Mouse (Mus musculus): Measurements from ENCODE around the gene Esrrg. TPM values are rescaled to one million over a fixed set of nuclear protein-coding genes. Genes with fewer than 3 reads are reported as not detected.

Gene Esrrg
- total and polyA plus RNA-seq, 2 experiments, result 1.1 to 4.2 TPM

DNA sequence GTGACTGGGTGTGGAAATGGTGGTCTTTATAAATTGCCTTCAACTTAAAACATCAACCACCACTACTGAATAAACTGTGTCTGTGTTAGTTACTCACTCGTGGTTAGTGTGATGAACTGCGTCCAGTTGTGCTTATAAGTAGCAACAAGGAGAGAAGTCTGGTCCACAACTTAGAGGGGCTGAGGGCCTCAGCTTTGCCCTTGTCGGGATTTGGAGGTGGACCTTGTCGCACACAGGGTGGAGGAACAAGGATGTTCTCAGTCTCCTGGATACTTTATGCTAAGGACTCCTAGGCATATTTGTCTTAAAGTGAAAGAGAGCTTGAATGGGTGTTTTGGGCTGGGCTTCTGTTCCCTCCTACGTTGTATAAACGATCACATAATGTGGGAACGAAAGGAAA, 55.7 kb downstream of the Esrrg start:
- 92% methylated on average over 7 of the region's 7 CpGs for WGBS
- no peaks in the 10 kb centered on the region for H3K79me2 ChIP-seq (ENCODE audit: control insufficient read depth, insufficient read depth, low read length)
- TF ChIP-seq CTCF (IDR thresholded peaks at IDR 0.05; ENCODE audit: low read depth, low read length) (no peak), POLR2A (IDR thresholded peaks at IDR 0.05; ENCODE audit: extremely low read depth, insufficient read depth, low read length) (no peak)
- H3K4me3 ChIP-seq (ENCODE audit: insufficient read depth, low read depth, low read length), result no peak overlapping the region
- H3K9ac ChIP-seq (ENCODE audit: low read depth, low read length), result no peak overlapping the region
- no peak for DNase-seq (ENCODE audit: extremely low read depth, low read depth, low spot score)
- no peaks in the 10 kb centered on the region for H3K27me3 ChIP-seq (ENCODE audit: control insufficient read depth, insufficient read depth, low read length)
- no peaks in the 10 kb centered on the region for H3K36me3 ChIP-seq (ENCODE audit: control insufficient read depth, insufficient read depth, low read length)
- no peak overlapping the region for H3K27ac ChIP-seq (replicated peaks; ENCODE audit: insufficient read depth, low read depth, low read length)
- H3K4me1 ChIP-seq (ENCODE audit: control insufficient read depth, insufficient read depth, low read length), result peaks cover 2% of the 10 kb centered on the region; the same call in 1 of the 2 replicates

DNA sequence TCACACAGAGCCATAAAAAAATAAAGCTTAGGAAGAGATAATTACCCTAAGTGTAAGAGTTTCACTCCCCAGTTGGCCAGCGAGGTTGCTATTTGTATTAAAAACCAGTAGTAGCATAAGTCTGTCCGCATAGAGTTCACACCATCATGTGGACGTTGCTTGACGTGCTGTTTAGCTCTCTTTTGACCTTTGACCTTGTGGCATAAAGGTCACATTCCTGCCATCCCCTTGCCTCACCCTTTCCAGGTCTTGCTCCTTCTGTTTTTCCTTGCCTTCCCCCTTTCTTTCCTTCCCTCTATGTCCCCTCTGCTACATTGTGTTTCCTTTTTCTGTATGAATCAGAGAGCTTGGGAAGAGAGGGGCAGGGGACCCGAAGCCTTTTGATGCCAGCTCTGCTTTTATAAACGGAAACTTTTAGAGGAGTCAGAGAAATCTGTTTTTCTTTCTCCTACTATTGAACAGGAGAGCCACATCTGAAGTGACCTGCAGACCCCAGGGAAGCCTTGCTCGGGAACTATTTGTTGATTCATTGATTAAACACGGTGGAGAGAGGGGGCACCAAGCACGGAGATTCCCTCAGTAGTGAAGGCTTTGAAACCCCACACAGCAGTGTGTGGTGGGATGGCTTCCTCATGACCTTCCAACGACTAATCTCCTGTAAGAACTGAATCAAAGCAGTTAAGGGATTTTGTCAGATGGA, 57.5 kb downstream of the Esrrg start:
- peaks cover 2% of the 10 kb centered on the region; the same call in 1 of the 2 replicates for H3K4me1 ChIP-seq (ENCODE audit: control insufficient read depth, insufficient read depth, low read length)
- TF ChIP-seq POLR2A (IDR thresholded peaks at IDR 0.05; ENCODE audit: extremely low read depth, insufficient read depth, low read length), result no peak
- no peak for TF ChIP-seq CTCF (IDR thresholded peaks at IDR 0.05; ENCODE audit: low read depth, low read length)
- H3K27me3 ChIP-seq (ENCODE audit: control insufficient read depth, insufficient read depth, low read length), result no peaks in the 10 kb centered on the region
- H3K9ac ChIP-seq (ENCODE audit: low read depth, low read length), result no peak overlapping the region
- no peak for DNase-seq (ENCODE audit: extremely low read depth, low read depth, low spot score)
- no peaks in the 10 kb centered on the region for H3K36me3 ChIP-seq (ENCODE audit: control insufficient read depth, insufficient read depth, low read length)
- no peak overlapping the region for H3K27ac ChIP-seq (replicated peaks; ENCODE audit: insufficient read depth, low read depth, low read length)
- no peak overlapping the region for H3K4me3 ChIP-seq (ENCODE audit: insufficient read depth, low read depth, low read length)
- 56% methylated on average over 10 of the region's 10 CpGs for WGBS
- H3K79me2 ChIP-seq (ENCODE audit: control insufficient read depth, insufficient read depth, low read length), result no peaks in the 10 kb centered on the region

DNA sequence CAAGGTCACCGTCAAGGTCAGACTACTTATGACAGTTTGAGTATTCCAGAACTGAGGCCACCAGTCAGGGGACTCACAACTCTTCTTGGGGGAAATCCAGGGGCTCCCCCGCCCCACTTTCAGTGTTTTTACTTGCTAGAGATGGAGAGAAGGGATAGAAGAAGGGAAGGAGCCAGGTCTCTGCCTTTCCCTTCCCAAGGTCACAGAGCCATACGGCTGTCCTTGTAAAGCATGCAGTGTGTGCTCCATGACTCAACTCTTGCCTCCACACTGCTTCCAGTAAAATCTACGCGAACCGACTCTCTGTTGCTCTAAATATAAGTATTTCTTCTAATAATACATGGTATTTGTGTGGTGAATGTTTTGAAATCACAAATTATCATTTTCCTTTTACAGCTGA, 61.2 kb downstream of the Esrrg start:
- H3K4me3 ChIP-seq (ENCODE audit: insufficient read depth, low read depth, low read length), result no peak overlapping the region
- no peaks in the 10 kb centered on the region for H3K4me1 ChIP-seq (ENCODE audit: control insufficient read depth, insufficient read depth, low read length)
- no peaks in the 10 kb centered on the region for H3K79me2 ChIP-seq (ENCODE audit: control insufficient read depth, insufficient read depth, low read length)
- no peak for DNase-seq (ENCODE audit: extremely low read depth, low read depth, low spot score)
- TF ChIP-seq CTCF (IDR thresholded peaks at IDR 0.05; ENCODE audit: low read depth, low read length) (no peak), POLR2A (IDR thresholded peaks at IDR 0.05; ENCODE audit: extremely low read depth, insufficient read depth, low read length) (no peak)
- H3K27me3 ChIP-seq (ENCODE audit: control insufficient read depth, insufficient read depth, low read length), result no peaks in the 10 kb centered on the region
- no peak overlapping the region for H3K9ac ChIP-seq (ENCODE audit: low read depth, low read length)
- WGBS, result 92% methylated on average over 6 of the region's 6 CpGs
- no peak overlapping the region for H3K27ac ChIP-seq (replicated peaks; ENCODE audit: insufficient read depth, low read depth, low read length)
- no peaks in the 10 kb centered on the region for H3K36me3 ChIP-seq (ENCODE audit: control insufficient read depth, insufficient read depth, low read length)

DNA sequence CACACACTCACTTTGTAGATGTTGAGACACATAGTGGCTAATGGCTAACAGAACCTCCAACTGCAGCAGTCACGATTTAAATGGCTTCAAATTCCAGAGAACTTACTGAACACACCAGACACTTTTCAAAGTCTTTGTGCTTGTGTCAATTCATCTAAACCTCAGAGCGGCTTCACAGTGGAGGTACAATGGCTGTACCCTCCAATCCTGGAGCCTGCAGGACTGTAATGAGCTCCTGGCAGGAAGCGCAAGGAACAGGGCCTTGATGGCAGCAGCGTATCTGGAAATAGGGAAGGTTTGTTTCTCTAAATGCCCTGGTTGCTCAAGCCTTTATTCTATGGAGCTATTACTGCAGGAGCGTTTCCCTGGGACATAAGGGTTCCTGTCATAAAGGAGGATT, 63.9 kb downstream of the Esrrg start:
- no peak for DNase-seq (ENCODE audit: extremely low read depth, low read depth, low spot score)
- H3K9ac ChIP-seq (ENCODE audit: low read depth, low read length), result no peak overlapping the region
- no peaks in the 10 kb centered on the region for H3K79me2 ChIP-seq (ENCODE audit: control insufficient read depth, insufficient read depth, low read length)
- H3K36me3 ChIP-seq (ENCODE audit: control insufficient read depth, insufficient read depth, low read length), result no peaks in the 10 kb centered on the region
- H3K4me1 ChIP-seq (ENCODE audit: control insufficient read depth, insufficient read depth, low read length), result no peaks in the 10 kb centered on the region
- WGBS, result 93% methylated on average over 5 of the region's 5 CpGs
- no peaks in the 10 kb centered on the region for H3K27me3 ChIP-seq (ENCODE audit: control insufficient read depth, insufficient read depth, low read length)
- no peak for TF ChIP-seq POLR2A (IDR thresholded peaks at IDR 0.05; ENCODE audit: extremely low read depth, insufficient read depth, low read length)
- no peak overlapping the region for H3K4me3 ChIP-seq (ENCODE audit: insufficient read depth, low read depth, low read length)
- no peak overlapping the region for H3K27ac ChIP-seq (replicated peaks; ENCODE audit: insufficient read depth, low read depth, low read length)

DNA sequence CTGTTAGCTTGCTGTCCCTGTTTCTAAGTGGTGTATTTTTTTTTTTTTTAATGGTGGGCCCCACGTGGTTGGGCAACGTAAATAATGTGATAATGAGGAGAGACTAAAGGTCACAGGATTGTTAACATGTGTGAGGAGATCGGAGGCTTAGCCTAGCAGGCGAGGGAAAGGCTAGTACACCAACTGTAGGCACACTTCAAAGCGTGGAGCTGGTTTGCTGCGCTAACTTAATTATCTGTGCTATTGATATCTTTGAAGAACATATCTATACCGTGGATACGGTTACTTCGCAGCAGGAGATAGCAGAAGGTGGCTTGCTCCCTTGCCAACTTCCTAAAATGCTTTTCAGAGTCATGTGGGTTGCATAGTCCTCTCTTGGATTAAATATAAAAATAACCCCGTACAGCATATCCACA, 66.2 kb downstream of the Esrrg start:
- no peak overlapping the region for H3K9ac ChIP-seq (ENCODE audit: low read depth, low read length)
- no peak overlapping the region for H3K4me3 ChIP-seq (ENCODE audit: insufficient read depth, low read depth, low read length)
- WGBS, result 58% methylated on average over 10 of the region's 10 CpGs
- DNase-seq (ENCODE audit: extremely low read depth, low read depth, low spot score), result no peak
- H3K36me3 ChIP-seq (ENCODE audit: control insufficient read depth, insufficient read depth, low read length), result no peaks in the 10 kb centered on the region
- H3K4me1 ChIP-seq (ENCODE audit: control insufficient read depth, insufficient read depth, low read length), result no peaks in the 10 kb centered on the region
- H3K27me3 ChIP-seq (ENCODE audit: control insufficient read depth, insufficient read depth, low read length), result no peaks in the 10 kb centered on the region
- no peak overlapping the region for H3K27ac ChIP-seq (replicated peaks; ENCODE audit: insufficient read depth, low read depth, low read length)
- no peaks in the 10 kb centered on the region for H3K79me2 ChIP-seq (ENCODE audit: control insufficient read depth, insufficient read depth, low read length)
- TF ChIP-seq CTCF (IDR thresholded peaks at IDR 0.05; ENCODE audit: low read depth, low read length) (no peak), POLR2A (IDR thresholded peaks at IDR 0.05; ENCODE audit: extremely low read depth, insufficient read depth, low read length) (no peak)

DNA sequence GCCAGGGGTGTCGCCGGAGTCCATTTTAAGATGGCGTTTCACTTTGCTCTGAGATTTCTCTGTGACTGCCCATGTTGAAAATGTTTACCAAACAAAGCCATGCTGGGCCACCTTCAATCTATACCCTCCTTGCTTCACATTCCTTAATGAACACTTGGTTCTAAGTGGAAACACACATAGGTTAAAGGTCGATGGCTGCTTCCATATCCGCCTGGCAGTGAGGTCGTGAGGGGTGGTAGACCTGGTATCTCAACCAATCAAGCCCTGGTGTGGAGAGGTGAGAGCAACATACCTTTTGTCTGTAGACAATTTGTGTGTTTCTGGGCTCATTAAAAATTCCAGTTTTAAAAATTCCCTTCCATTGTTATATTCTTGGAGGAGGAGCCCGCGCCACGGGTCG, 68.0 kb downstream of the Esrrg start:
- no peaks in the 10 kb centered on the region for H3K4me1 ChIP-seq (ENCODE audit: control insufficient read depth, insufficient read depth, low read length)
- no peaks in the 10 kb centered on the region for H3K36me3 ChIP-seq (ENCODE audit: control insufficient read depth, insufficient read depth, low read length)
- H3K27ac ChIP-seq (replicated peaks; ENCODE audit: insufficient read depth, low read depth, low read length), result no peak overlapping the region
- no peaks in the 10 kb centered on the region for H3K27me3 ChIP-seq (ENCODE audit: control insufficient read depth, insufficient read depth, low read length)
- H3K4me3 ChIP-seq (ENCODE audit: insufficient read depth, low read depth, low read length), result no peak overlapping the region
- TF ChIP-seq CTCF (IDR thresholded peaks at IDR 0.05; ENCODE audit: low read depth, low read length), result no peak
- no peak for TF ChIP-seq POLR2A (IDR thresholded peaks at IDR 0.05; ENCODE audit: extremely low read depth, insufficient read depth, low read length)
- no peaks in the 10 kb centered on the region for H3K79me2 ChIP-seq (ENCODE audit: control insufficient read depth, insufficient read depth, low read length)
- 91% methylated on average over 10 of the region's 10 CpGs for WGBS
- no peak for DNase-seq (ENCODE audit: extremely low read depth, low read depth, low spot score)
- H3K9ac ChIP-seq (ENCODE audit: low read depth, low read length), result no peak overlapping the region

All from liver, adult 2 months (tissue).